Mouse (Mus musculus): ENCODE measurements around the gene Thsd4.

- TF ChIP-seq CHD2 (IDR thresholded peaks at IDR 0.05; ENCODE audit: low read depth, low read length) (no peak), ZC3H11A (IDR thresholded peaks at IDR 0.05; ENCODE audit: borderline replicate concordance, low read depth, low read length) (no peak)
Measured at GRCm38 (mm10) chr9:60308182-60308581, 213.7 kb downstream of the Thsd4 start.
